Mouse (Mus musculus): ENCODE results near the gene Prpf4. TPM values are rescaled to one million over a fixed set of nuclear protein-coding genes. Genes with fewer than 3 reads are reported as not detected.

Prpf4 gene
- polyA plus RNA-seq, 1 experiment from 2014 or later = 25.7 TPM

DNA sequence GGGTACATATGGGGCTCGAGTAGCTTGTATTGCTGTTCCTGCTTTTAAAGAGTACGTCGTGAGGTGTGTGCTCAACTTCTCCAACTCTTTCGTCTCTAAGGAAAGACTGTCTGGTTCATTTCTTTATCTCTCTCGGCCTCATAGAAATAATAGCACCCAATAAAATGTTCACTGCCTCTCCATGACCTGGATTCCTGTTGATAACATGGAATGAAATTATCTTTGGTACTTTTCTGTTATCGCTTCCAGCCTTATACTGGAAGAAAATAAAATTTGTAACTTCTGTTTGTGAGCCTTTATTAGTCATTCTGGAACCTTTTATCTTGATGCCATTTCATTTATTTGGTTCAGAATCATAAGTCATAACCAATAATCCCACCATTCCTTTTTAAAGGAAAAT lies 25.4 kb upstream of the Prpf4 start:
- no peaks in the 10 kb centered on the region for H3K27me3 ChIP-seq (replicated peaks; ENCODE audit: control insufficient read depth, insufficient read depth, low read length)
- H3K27ac ChIP-seq (ENCODE audit: low read depth) = no peak overlapping the region
- no peak overlapping the region for H3K4me3 ChIP-seq (ENCODE audit: low read depth, low read length)
- H3K9me3 ChIP-seq (ENCODE audit: control insufficient read depth, low read length) = no peaks in the 10 kb centered on the region
- no peak overlapping the region for H3K4me2 ChIP-seq (ENCODE audit: low read length)
- no peak overlapping the region for H3K9ac ChIP-seq (ENCODE audit: low read length)
- ATAC-seq (replicated peaks; ENCODE audit: low FRiP score, low TSS enrichment, low read depth) (no peak), DNase-seq (ENCODE audit: low spot score) (no peak)
- 80% methylated on average over 6 of the region's 6 CpGs for WGBS
- H3K36me3 ChIP-seq (ENCODE audit: control insufficient read depth, insufficient read depth, low read length) = peaks cover 26% of the 10 kb centered on the region
- H3K4me1 ChIP-seq (replicated peaks; ENCODE audit: control insufficient read depth, insufficient read depth, low read length) = no peaks in the 10 kb centered on the region; the same call in 1 of the 2 replicates

DNA sequence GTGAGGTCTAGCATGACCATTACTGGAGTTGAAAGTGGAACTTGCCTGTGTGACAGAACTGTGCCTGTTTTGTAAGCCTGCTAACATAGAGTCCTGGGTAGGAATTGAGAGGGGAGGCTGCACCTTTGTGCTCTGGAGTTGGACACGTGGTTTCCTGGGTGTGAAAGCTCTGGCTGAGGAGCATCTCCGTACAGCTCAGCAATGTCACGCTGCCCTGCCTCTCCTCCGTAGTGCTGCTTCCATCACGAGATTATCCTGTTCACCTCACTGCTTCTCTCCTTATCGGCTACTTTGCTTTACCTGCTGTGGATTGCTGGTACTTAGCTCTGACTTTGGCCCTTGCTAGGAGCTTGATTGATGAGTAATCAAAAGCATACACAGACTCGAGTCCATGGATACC lies 24.8 kb upstream of the Prpf4 start:
- Histone ChIP-seq H3K4me2 (ENCODE audit: low read length) (no peak overlapping the region), H3K4me1 (replicated peaks; ENCODE audit: control insufficient read depth, insufficient read depth, low read length) (no peaks in the 10 kb centered on the region; the same call in 1 of the 2 replicates), H3K27ac (ENCODE audit: low read depth) (no peak overlapping the region), H3K9me3 (ENCODE audit: control insufficient read depth, low read length) (no peaks in the 10 kb centered on the region), H3K27me3 (replicated peaks; ENCODE audit: control insufficient read depth, insufficient read depth, low read length) (no peaks in the 10 kb centered on the region), H3K9ac (ENCODE audit: low read length) (no peak overlapping the region), H3K4me3 (ENCODE audit: low read depth, low read length) (no peak overlapping the region), H3K36me3 (ENCODE audit: control insufficient read depth, insufficient read depth, low read length) (peaks cover 32% of the 10 kb centered on the region)
- 76% methylated on average over 7 of the region's 7 CpGs for WGBS
- DNase-seq (ENCODE audit: low spot score) (no peak), ATAC-seq (replicated peaks; ENCODE audit: low FRiP score, low TSS enrichment, low read depth) (no peak)

DNA sequence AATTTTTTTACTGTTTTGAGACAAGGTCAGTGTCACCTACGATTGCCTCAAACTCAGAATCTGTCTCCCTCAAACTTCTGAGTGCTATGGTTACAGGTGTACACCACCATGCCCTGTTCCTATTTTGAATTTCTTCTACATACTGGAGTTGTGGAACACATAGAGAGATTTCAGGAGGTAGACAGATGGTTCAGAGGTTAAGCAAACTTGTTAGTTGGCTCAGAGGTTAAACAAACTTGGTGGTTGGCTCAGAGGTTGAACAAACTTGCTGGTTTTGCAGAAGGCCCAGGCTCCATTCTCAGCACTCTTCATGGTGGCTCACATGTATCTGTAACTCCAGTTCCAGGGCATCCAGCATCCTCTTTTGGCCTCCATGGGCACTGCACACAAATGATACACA lies 24.4 kb upstream of the Prpf4 start:
- peaks cover 36% of the 10 kb centered on the region for H3K36me3 ChIP-seq (ENCODE audit: control insufficient read depth, insufficient read depth, low read length)
- no peak overlapping the region for H3K27ac ChIP-seq (ENCODE audit: low read depth)
- no peaks in the 10 kb centered on the region; the same call in 1 of the 2 replicates for H3K4me1 ChIP-seq (replicated peaks; ENCODE audit: control insufficient read depth, insufficient read depth, low read length)
- no peak overlapping the region for H3K4me3 ChIP-seq (ENCODE audit: low read depth, low read length)
- 87% methylated on average over 1 of the region's 1 CpGs for WGBS
- ATAC-seq (replicated peaks; ENCODE audit: low FRiP score, low TSS enrichment, low read depth) (no peak), DNase-seq (ENCODE audit: low spot score) (no peak)
- no peaks in the 10 kb centered on the region for H3K27me3 ChIP-seq (replicated peaks; ENCODE audit: control insufficient read depth, insufficient read depth, low read length)
- H3K4me2 ChIP-seq (ENCODE audit: low read length) = no peak overlapping the region
- no peak overlapping the region for H3K9ac ChIP-seq (ENCODE audit: low read length)
- no peaks in the 10 kb centered on the region for H3K9me3 ChIP-seq (ENCODE audit: control insufficient read depth, low read length)

GRCm38 (mm10) chr4:62385439-62385838 lies 23.2 kb upstream of the Prpf4 start:
- no peak for DNase-seq (ENCODE audit: low spot score)
- H3K4me2 ChIP-seq (ENCODE audit: low read length) = no peak overlapping the region
- peaks cover 45% of the 10 kb centered on the region for H3K36me3 ChIP-seq (ENCODE audit: control insufficient read depth, insufficient read depth, low read length)
- no peak for ATAC-seq (replicated peaks; ENCODE audit: low FRiP score, low TSS enrichment, low read depth)
- H3K4me3 ChIP-seq (ENCODE audit: low read depth, low read length) = no peak overlapping the region
- no peaks in the 10 kb centered on the region for H3K9me3 ChIP-seq (ENCODE audit: control insufficient read depth, low read length)
- no peaks in the 10 kb centered on the region; the same call in 1 of the 2 replicates for H3K4me1 ChIP-seq (replicated peaks; ENCODE audit: control insufficient read depth, insufficient read depth, low read length)
- no peaks in the 10 kb centered on the region for H3K27me3 ChIP-seq (replicated peaks; ENCODE audit: control insufficient read depth, insufficient read depth, low read length)
- H3K27ac ChIP-seq (ENCODE audit: low read depth) = no peak overlapping the region
- WGBS = 94% methylated on average over 7 of the region's 7 CpGs
- H3K9ac ChIP-seq (ENCODE audit: low read length) = no peak overlapping the region

- H3K4me3 ChIP-seq (ENCODE audit: low read depth, low read length) = no peak overlapping the region
- no peaks in the 10 kb centered on the region for H3K9me3 ChIP-seq (ENCODE audit: control insufficient read depth, low read length)
- DNase-seq (ENCODE audit: low spot score) (no peak), ATAC-seq (replicated peaks; ENCODE audit: low FRiP score, low TSS enrichment, low read depth) (peak; percentile 57; the same call in 1 of the 2 replicates)
- H3K4me1 ChIP-seq (replicated peaks; ENCODE audit: control insufficient read depth, insufficient read depth, low read length) = no peaks in the 10 kb centered on the region; the same call in 1 of the 2 replicates
- H3K36me3 ChIP-seq (ENCODE audit: control insufficient read depth, insufficient read depth, low read length) = peaks cover 72% of the 10 kb centered on the region
- no peak overlapping the region for H3K9ac ChIP-seq (ENCODE audit: low read length)
- H3K4me2 ChIP-seq (ENCODE audit: low read length) = no peak overlapping the region
- 82% methylated on average over 5 of the region's 5 CpGs for WGBS
- H3K27ac ChIP-seq (ENCODE audit: low read depth) = no peak overlapping the region
- no peaks in the 10 kb centered on the region for H3K27me3 ChIP-seq (replicated peaks; ENCODE audit: control insufficient read depth, insufficient read depth, low read length)
These were observed 18.7 kb upstream of the Prpf4 start for GRCm38 (mm10) chr4:62389592-62390512.

DNA sequence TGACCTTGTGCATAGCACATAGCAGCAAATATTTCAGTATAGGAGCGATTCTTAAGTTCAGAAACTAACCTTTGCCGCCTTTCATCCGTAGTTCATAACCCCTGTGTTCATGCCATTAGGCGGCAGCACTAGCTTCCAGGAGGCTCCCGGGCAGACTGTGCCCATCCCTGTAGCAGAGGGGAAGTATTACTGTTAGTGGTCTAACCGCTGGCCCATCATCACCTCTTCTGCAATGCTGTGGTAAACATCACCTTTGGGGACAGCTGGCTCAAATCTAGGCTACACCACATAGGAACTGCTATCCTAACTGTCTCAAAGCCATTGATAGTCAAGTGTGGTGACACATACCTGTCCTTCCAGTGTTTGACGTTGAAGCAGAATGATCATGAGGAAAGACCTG lies 16.7 kb upstream of the Prpf4 start:
- ATAC-seq (replicated peaks; ENCODE audit: low FRiP score, low TSS enrichment, low read depth) (peak; percentile 28; the same call in 1 of the 2 replicates), DNase-seq (ENCODE audit: low spot score) (no peak)
- Histone ChIP-seq H3K9ac (ENCODE audit: low read length) (no peak overlapping the region), H3K4me1 (replicated peaks; ENCODE audit: control insufficient read depth, insufficient read depth, low read length) (no peaks in the 10 kb centered on the region), H3K4me2 (ENCODE audit: low read length) (no peak overlapping the region), H3K27ac (ENCODE audit: low read depth) (no peak overlapping the region), H3K36me3 (ENCODE audit: control insufficient read depth, insufficient read depth, low read length) (peaks cover 78% of the 10 kb centered on the region), H3K9me3 (ENCODE audit: control insufficient read depth, low read length) (no peaks in the 10 kb centered on the region), H3K4me3 (ENCODE audit: low read depth, low read length) (no peak overlapping the region), H3K27me3 (replicated peaks; ENCODE audit: control insufficient read depth, insufficient read depth, low read length) (no peaks in the 10 kb centered on the region)
- 81% methylated on average over 7 of the region's 7 CpGs for WGBS

DNA sequence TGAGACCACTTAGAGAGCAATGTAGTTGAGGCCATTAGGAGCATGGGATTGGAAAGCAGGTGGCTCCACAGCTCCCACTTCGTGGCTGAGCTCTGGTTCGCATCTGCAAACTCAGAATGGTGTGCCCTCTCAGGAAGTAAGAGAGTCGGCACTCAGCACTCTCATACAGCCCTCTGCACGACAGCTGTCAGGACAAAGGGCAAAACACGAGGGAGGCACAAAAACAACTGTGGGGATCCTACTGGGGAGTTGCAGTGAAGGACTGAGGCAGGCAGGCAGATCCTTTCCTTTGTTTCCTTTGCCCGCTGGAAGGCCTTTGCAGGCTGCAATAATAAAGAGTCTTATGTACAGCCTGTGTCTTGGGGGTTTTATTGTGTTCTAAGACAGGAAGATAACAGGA lies 15.1 kb upstream of the Prpf4 start:
- Histone ChIP-seq H3K9ac (ENCODE audit: low read length) (no peak overlapping the region), H3K4me3 (ENCODE audit: low read depth, low read length) (no peak overlapping the region), H3K4me1 (replicated peaks; ENCODE audit: control insufficient read depth, insufficient read depth, low read length) (no peaks in the 10 kb centered on the region), H3K9me3 (ENCODE audit: control insufficient read depth, low read length) (no peaks in the 10 kb centered on the region), H3K4me2 (ENCODE audit: low read length) (no peak overlapping the region), H3K27me3 (replicated peaks; ENCODE audit: control insufficient read depth, insufficient read depth, low read length) (no peaks in the 10 kb centered on the region), H3K27ac (ENCODE audit: low read depth) (no peak overlapping the region), H3K36me3 (ENCODE audit: control insufficient read depth, insufficient read depth, low read length) (peaks cover 78% of the 10 kb centered on the region)
- DNase-seq (ENCODE audit: low spot score) (no peak), ATAC-seq (replicated peaks; ENCODE audit: low FRiP score, low TSS enrichment, low read depth) (no peak)
- 72% methylated on average over 6 of the region's 6 CpGs for WGBS

DNA sequence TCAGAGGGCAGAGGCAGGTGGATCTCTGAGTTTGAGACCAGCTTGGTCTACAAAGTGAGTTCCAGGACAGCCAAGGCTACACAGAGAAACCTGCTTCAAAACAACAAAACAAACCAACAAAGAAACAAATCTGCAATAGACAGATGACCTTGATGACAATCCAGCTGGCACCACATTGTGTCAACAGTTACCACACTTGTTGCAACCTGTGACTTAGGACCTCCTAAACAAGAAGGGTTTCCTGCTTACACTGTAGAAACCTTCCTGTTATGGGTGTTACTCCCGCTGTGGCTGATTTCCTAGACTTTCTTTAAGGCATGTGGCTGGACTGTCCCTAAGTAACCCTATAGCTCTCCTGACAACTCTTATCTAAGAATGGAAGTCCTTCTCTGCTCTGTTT lies 12.8 kb upstream of the Prpf4 start:
- Histone ChIP-seq H3K27me3 (replicated peaks; ENCODE audit: control insufficient read depth, insufficient read depth, low read length) (no peaks in the 10 kb centered on the region), H3K9me3 (ENCODE audit: control insufficient read depth, low read length) (no peaks in the 10 kb centered on the region), H3K4me2 (ENCODE audit: low read length) (no peak overlapping the region), H3K9ac (ENCODE audit: low read length) (no peak overlapping the region), H3K4me1 (replicated peaks; ENCODE audit: control insufficient read depth, insufficient read depth, low read length) (no peaks in the 10 kb centered on the region), H3K27ac (ENCODE audit: low read depth) (no peak overlapping the region), H3K4me3 (ENCODE audit: low read depth, low read length) (no peak overlapping the region), H3K36me3 (ENCODE audit: control insufficient read depth, insufficient read depth, low read length) (peaks cover 84% of the 10 kb centered on the region)
- ATAC-seq (replicated peaks; ENCODE audit: low FRiP score, low TSS enrichment, low read depth) = no peak
- 91% methylated on average over 1 of the region's 1 CpGs for WGBS
- no peak for DNase-seq (ENCODE audit: low spot score)
